In the genomic region with DNA sequence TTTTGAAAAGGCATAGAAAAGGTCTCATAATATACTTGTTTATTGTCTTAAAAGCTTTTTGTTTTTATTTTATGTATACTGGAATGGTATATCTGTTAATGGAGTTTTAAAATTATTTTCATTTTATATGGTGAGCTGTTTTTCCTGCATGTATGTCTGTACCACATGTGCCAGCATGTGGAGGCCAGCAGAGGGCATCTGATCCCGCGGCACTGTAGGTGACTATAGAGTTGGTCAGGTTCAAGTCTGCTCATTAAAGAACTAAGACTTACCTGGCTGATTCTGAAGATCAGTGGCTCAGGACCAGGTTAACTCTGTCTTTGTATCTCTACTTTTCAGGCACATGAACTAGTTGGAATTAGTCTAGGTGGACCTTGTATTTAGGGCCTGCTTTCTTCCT, we compare ENCODE assay signal across 13 mouse cellular contexts. TPM values are rescaled to one million over a fixed set of nuclear protein-coding genes. Genes with fewer than 3 reads are reported as not detected.
DNase-seq lines count a peak whose midpoint lies in the region; ATAC-seq and TF ChIP-seq lines count a peak whose summit lies in the region.
"Had no signal": no experiment of that assay in that cellular context is flagged by ENCODE, and none has a peak within 500 bp of the region (broad histone marks: within the 10 kb centered on the region; RNA-seq: fewer than 3 reads in every experiment).

No protein-coding gene starts in this region.

- H3K4me2 ChIP-seq in kidney, embryonic 15.5 days: no peak overlapping the region
- no peak overlapping the region for H3K4me2 ChIP-seq in CH12.LX (ENCODE audit: insufficient read depth, low read depth, poor library complexity, severe bottlenecking)
- no peak overlapping the region for H3K4me2 ChIP-seq in midbrain, embryonic 11.5 days
- H3K4me2 ChIP-seq: heart, embryonic 12.5 days had no signal

- ATAC-seq in kidney, embryonic 15.5 days (replicated peaks; ENCODE audit: low FRiP score): no peak
- ATAC-seq in midbrain, embryonic 11.5 days (ENCODE audit: low FRiP score): no peak
- ATAC-seq: intestine, embryonic 16.5 days had no signal

- no peak for TF ChIP-seq EP300 in CH12.LX (IDR thresholded peaks at IDR 0.05; ENCODE audit: low read length)

- dilution Hi-C loops in CH12.LX (cut with MboI; ENCODE audit: extremely low pct_ligation_motif_present, extremely low pct_unique_long_range_greater_than_20kb, low sequenced_read_pairs): no loop called here

- no peak overlapping the region for H3K9ac ChIP-seq in kidney, embryonic 15.5 days
- no peak overlapping the region for H3K9ac ChIP-seq in CH12.LX (ENCODE audit: insufficient read depth, low read depth)
- H3K9ac ChIP-seq in midbrain, embryonic 11.5 days (ENCODE audit: low read length): no peak overlapping the region
- H3K9ac ChIP-seq: heart, embryonic 12.5 days had no signal

- TF ChIP-seq CTCF in kidney, adult 2 months (conservative IDR thresholded peaks at IDR 0.05; ENCODE audit: insufficient read depth, insufficient read length, low read depth, low read length): peak; percentile 67
- TF ChIP-seq CTCF in CH12.LX (conservative IDR thresholded peaks at IDR 0.05 in 1 of 2, IDR thresholded peaks at IDR 0.05 in 1 of 2; ENCODE audit: low read depth in 2 of 2, low read length in 2 of 2): peak; percentile 27 to 78; a peak in 2 of 4 replicates
- peak; percentile 44; the same call in 1 of the 2 replicates for TF ChIP-seq CTCF in embryonic fibroblast, embryonic 13.5 days (IDR thresholded peaks at IDR 0.05; ENCODE audit: borderline replicate concordance, insufficient read depth, low read length)

- WGBS in kidney, adult 2 months: 49% methylated on average over 2 of the region's 2 CpGs
- WGBS in kidney, embryonic 15.5 days: 54% methylated on average over 2 of the region's 2 CpGs
- WGBS in hindbrain, embryonic 10.5 days: 64% methylated on average over 2 of the region's 2 CpGs
- 64% methylated on average over 2 of the region's 2 CpGs for WGBS in midbrain, embryonic 11.5 days

- no peaks in the 10 kb centered on the region for H3K4me1 ChIP-seq in kidney, adult 2 months (ENCODE audit: control insufficient read depth, insufficient read depth, low read length)
- no peaks in the 10 kb centered on the region for H3K4me1 ChIP-seq in kidney, embryonic 15.5 days
- H3K4me1 ChIP-seq in CH12.LX (ENCODE audit: control insufficient read depth in 1 of 2, insufficient read depth in 2 of 2): no peaks in the 10 kb centered on the region
- H3K4me1 ChIP-seq in embryonic fibroblast, embryonic 13.5 days (ENCODE audit: control insufficient read depth, insufficient read depth, low read length): no peaks in the 10 kb centered on the region
- H3K4me1 ChIP-seq in hindbrain, embryonic 10.5 days (replicated peaks): no peaks in the 10 kb centered on the region
- H3K4me1 ChIP-seq in midbrain, embryonic 11.5 days (ENCODE audit: control insufficient read depth, insufficient read depth, low read length): no peaks in the 10 kb centered on the region
- H3K4me1 ChIP-seq: heart, embryonic 12.5 days; midbrain, embryonic 10.5 days had no signal

- H3K9me3 ChIP-seq in kidney, embryonic 15.5 days (replicated peaks): no peaks in the 10 kb centered on the region
- no peaks in the 10 kb centered on the region for H3K9me3 ChIP-seq in CH12.LX (replicated peaks; ENCODE audit: low read length)
- no peaks in the 10 kb centered on the region for H3K9me3 ChIP-seq in hindbrain, embryonic 10.5 days
- no peaks in the 10 kb centered on the region for H3K9me3 ChIP-seq in midbrain, embryonic 11.5 days (ENCODE audit: control insufficient read depth, low read length)
- H3K9me3 ChIP-seq: midbrain, embryonic 10.5 days had no signal

- no peak for TF ChIP-seq POLR2A in kidney, adult 2 months (IDR thresholded peaks at IDR 0.05; ENCODE audit: low read depth, low read length)
- no peak for TF ChIP-seq POLR2A in CH12.LX (IDR thresholded peaks at IDR 0.05; ENCODE audit: low read depth, low read length)
- TF ChIP-seq POLR2A in embryonic fibroblast, embryonic 13.5 days (IDR thresholded peaks at IDR 0.05; ENCODE audit: low read depth, low read length): no peak

- H3K36me3 ChIP-seq in kidney, adult 2 months (ENCODE audit: control insufficient read depth, insufficient read depth, low read length): no peaks in the 10 kb centered on the region
- H3K36me3 ChIP-seq in kidney, embryonic 15.5 days: no peaks in the 10 kb centered on the region
- no peaks in the 10 kb centered on the region for H3K36me3 ChIP-seq in CH12.LX (replicated peaks in 1 of 2; ENCODE audit: control insufficient read depth in 1 of 2, insufficient read depth in 1 of 2, low read length in 1 of 2)
- H3K36me3 ChIP-seq in hindbrain, embryonic 10.5 days: no peaks in the 10 kb centered on the region
- no peaks in the 10 kb centered on the region for H3K36me3 ChIP-seq in midbrain, embryonic 11.5 days (ENCODE audit: control insufficient read depth, insufficient read depth, low read length)
- H3K36me3 ChIP-seq: heart, embryonic 12.5 days; midbrain, embryonic 10.5 days had no signal

- H3K79me2 ChIP-seq in CH12.LX (replicated peaks; ENCODE audit: control insufficient read depth, extremely low read depth, insufficient read depth, poor library complexity, severe bottlenecking): no peaks in the 10 kb centered on the region

- peak; percentile 19 for DNase-seq in kidney, adult 2 months
- DNase-seq in 3T3-L1 (ENCODE audit: low read depth, low spot score) (peak; percentile 3), CH12.LX (ENCODE audit: extremely low read depth) (peak; percentile 29)
- no peak for DNase-seq in hindbrain, embryonic 10.5 days (ENCODE audit: low spot score)
- DNase-seq in midbrain, embryonic 11.5 days (ENCODE audit: low spot score, missing footprints): no peak
- DNase-seq in left cerebral cortex, adult 18-20 months (ENCODE audit: low spot score in 2 of 2): no peak
- DNase-seq: cerebellum, adult 18-20 months had no signal

- no peaks in the 10 kb centered on the region for H3K27me3 ChIP-seq in kidney, adult 2 months (replicated peaks; ENCODE audit: control insufficient read depth, insufficient read depth, low read length)
- no peaks in the 10 kb centered on the region for H3K27me3 ChIP-seq in kidney, embryonic 15.5 days
- no peaks in the 10 kb centered on the region for H3K27me3 ChIP-seq in CH12.LX (replicated peaks)
- H3K27me3 ChIP-seq in hindbrain, embryonic 10.5 days (ENCODE audit: insufficient read depth, poor library complexity, severe bottlenecking): no peaks in the 10 kb centered on the region
- no peaks in the 10 kb centered on the region for H3K27me3 ChIP-seq in midbrain, embryonic 11.5 days (ENCODE audit: control insufficient read depth, insufficient read depth, low read length)
- H3K27me3 ChIP-seq: heart, embryonic 12.5 days had no signal

- H3K4me3 ChIP-seq in kidney, adult 2 months (ENCODE audit: insufficient read depth, low read depth, low read length): no peak overlapping the region
- H3K4me3 ChIP-seq in kidney, embryonic 15.5 days (replicated peaks): no peak overlapping the region
- H3K4me3 ChIP-seq in CH12.LX (replicated peaks in 1 of 3; ENCODE audit: low read depth in 2 of 3, low read length in 2 of 3, poor library complexity in 1 of 3): no peak overlapping the region
- no peak overlapping the region for H3K4me3 ChIP-seq in embryonic fibroblast, embryonic 13.5 days (ENCODE audit: insufficient read depth, low read length)
- no peak overlapping the region for H3K4me3 ChIP-seq in hindbrain, embryonic 10.5 days
- no peak overlapping the region for H3K4me3 ChIP-seq in midbrain, embryonic 11.5 days (ENCODE audit: low read depth, low read length)
- H3K4me3 ChIP-seq: heart, embryonic 12.5 days; midbrain, embryonic 10.5 days had no signal

- in situ Hi-C loops in CH12.LX (cut with MboI; ENCODE audit: low pct_ligation_motif_present, low pct_unique_long_range_greater_than_20kb, low sequenced_read_pairs): loop anchor here (25.0 kb wide), 1 partner anchor 315 kb away; no protein-coding TSS in a partner anchor

- TF ChIP-seq RAD21 in CH12.LX (IDR thresholded peaks at IDR 0.05; ENCODE audit: low read depth, low read length): peak; percentile 58

- H3K27ac ChIP-seq in kidney, adult 2 months (ENCODE audit: insufficient read depth, low read depth, low read length): no peak overlapping the region
- no peak overlapping the region for H3K27ac ChIP-seq in kidney, embryonic 15.5 days
- no peak overlapping the region for H3K27ac ChIP-seq in CH12.LX (ENCODE audit: insufficient read depth, low read depth)
- H3K27ac ChIP-seq in embryonic fibroblast, embryonic 13.5 days (ENCODE audit: insufficient read depth, low read length): no peak overlapping the region
- no peak overlapping the region for H3K27ac ChIP-seq in hindbrain, embryonic 10.5 days
- no peak overlapping the region for H3K27ac ChIP-seq in midbrain, embryonic 11.5 days (ENCODE audit: low read depth, low read length)
- H3K27ac ChIP-seq: midbrain, embryonic 10.5 days had no signal

TF ChIP-seq in CH12.LX, 34 proteins besides CTCF, POLR2A, EP300 and RAD21:
- TF ChIP-seq MYC (IDR thresholded peaks at IDR 0.05; ENCODE audit: low read depth, low read length): 0 out of 2 replicates have a peak, but pooled peaks have one; percentile 20
- TF ChIP-seq SMC3 (IDR thresholded peaks at IDR 0.05; ENCODE audit: low read depth, low read length): peak; percentile 77
- no peak for TF ChIP-seq UBTF (IDR thresholded peaks at IDR 0.05; ENCODE audit: low read depth, low read length)
- TF ChIP-seq MAX (IDR thresholded peaks at IDR 0.05; ENCODE audit: low read length): peak; percentile 44; the same call in 1 of the 2 replicates
- TF ChIP-seq ELF1 (IDR thresholded peaks at IDR 0.05; ENCODE audit: low read depth, low read length): no peak
- no peak for TF ChIP-seq JUN (IDR thresholded peaks at IDR 0.05; ENCODE audit: insufficient read depth, low read depth, low read length)

RNA-seq across cellular contexts. Expression of gene Hebp2, which starts 26.7 kb away (rescaled TPM):
- 1.9 and 2.9 TPM in 2 replicates for polyA plus RNA-seq in kidney, adult 2 months (2012; rRNA removed)
- polyA plus RNA-seq in kidney, embryonic 15.5 days (2015; fragmentation: Nextera tagmentation; extraction: Ambion mirVana): 12.6 and 12.8 TPM in 2 replicates
- total RNA-seq in CH12.LX (2012; rRNA removed): 0.08 TPM in 1 of 2 replicates, not detected in the other
- not detected in 2 replicates for total RNA-seq in CH12.LX (2014; rRNA removed)
- polyA plus RNA-seq in CH12.LX (2012; ENCODE audit: insufficient read length, low read depth): not detected in 2 replicates
- 12.9 and 21.7 TPM in 2 replicates for polyA plus RNA-seq in embryonic fibroblast, embryonic 13.5 days (2011; ENCODE audit: insufficient read length, low read depth, missing spikeins)
- 15.1 and 15.8 TPM in 2 replicates for polyA plus RNA-seq in hindbrain, embryonic 10.5 days (2016; fragmentation: Nextera tagmentation; extraction: Ambion mirVana)
- polyA plus RNA-seq in midbrain, embryonic 11.5 days (2014; fragmentation: Nextera tagmentation; extraction: Ambion mirVana): 12.3 and 14.6 TPM in 2 replicates
- total RNA-seq in left cerebral cortex, adult 18-20 months (2021): 1 to 10 TPM; 4.0 to 4.6 TPM
- total RNA-seq: neutrophil, adult 5-6 weeks had no signal

Comparison
In these comparisons a context has a peak if more than half of its experiments do, and no peak if none do; other contexts are left out.
1. DNase-seq: peak in kidney, adult 2 months (single experiment), 3T3-L1 (single experiment) and CH12.LX (single experiment); none in hindbrain, embryonic 10.5 days (single experiment), midbrain, embryonic 11.5 days (single experiment) and left cerebral cortex, adult 18-20 months (0 of 2).
2. Peak in every context shown above with its lines, with median percentiles within 50 percentile points of each other: CTCF ChIP-seq.